Mouse (Mus musculus) bone marrow macrophage, adult 2 months (primary cell): ENCODE results near the gene Nup210.

Source experiments
- CTCF ChIP-seq: IDR thresholded peaks from 2 replicates; pipeline ENCODE4 v1.5.1; 2012; ENCODE audit warnings: low read depth, mild to moderate bottlenecking, low read length, moderate library complexity
- POLR2A ChIP-seq: IDR thresholded peaks from 2 replicates; pipeline ENCODE4 v1.6.1; 2012; ENCODE audit warnings: mild to moderate bottlenecking, low read depth, low read length, borderline replicate concordance

DNA sequence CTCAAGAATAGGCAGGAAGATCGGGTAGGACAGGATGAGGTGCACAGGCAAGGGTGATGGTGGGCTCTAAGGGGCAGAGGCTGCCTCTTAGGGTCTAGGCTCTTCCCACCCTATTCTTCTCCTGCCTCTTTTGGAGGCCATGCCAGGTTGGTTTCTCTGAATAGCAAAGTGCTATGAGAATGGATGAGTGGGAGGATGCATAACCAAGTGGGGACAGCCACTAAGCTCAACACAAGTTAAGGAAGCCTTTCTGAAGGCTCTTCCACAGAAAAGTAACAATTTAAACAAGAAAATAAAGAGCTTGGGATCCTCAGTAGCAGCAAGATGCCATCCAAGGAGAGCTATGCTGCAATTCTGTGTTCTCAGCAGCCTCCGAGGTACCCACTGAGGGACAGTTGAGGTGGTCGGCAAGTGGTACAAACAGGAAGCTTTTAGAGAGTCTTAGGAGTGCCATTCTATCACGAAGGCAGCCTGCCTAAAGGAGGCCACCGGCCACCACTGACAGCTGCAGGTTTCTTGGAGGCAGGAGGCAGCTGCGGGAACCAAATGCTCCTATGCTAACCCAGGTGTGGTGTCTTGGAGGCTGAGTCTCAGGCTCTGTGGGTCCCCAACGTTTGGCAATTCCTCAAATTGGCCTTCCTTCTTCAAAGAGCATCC lies 36.4 kb upstream of the Nup210 start:
- TF ChIP-seq CTCF (no peak), POLR2A (no peak)
